Mouse (Mus musculus) right cerebral cortex, postnatal 14 days (tissue): Measurements from ENCODE around the gene Rps2.
"Not testable (repeated sequence)": the region's sequence is repeated elsewhere in the genome, so short reads cannot be mapped to it uniquely, and the experiment has no call there.

Experiments
- DNase-seq: peaks from one replicate; pipeline ENCODE4 v3.0.0; 2022

Gene Rps2

GRCm38 (mm10) chr17:24717943-24718342, at the start of gene Rps2, which contains the start of gene Rnf151:
TSS of gene Rps2 (plus strand) at chr17:24718116.
TSS of gene Rnf151 (minus strand) at chr17:24718063.
- DNase-seq: no peak

GRCm38 (mm10) chr17:24669214-24669544, 48.7 kb upstream of the Rps2 start:
- not testable (repeated sequence) for DNase-seq

- DNase-seq: peak; percentile 94
Observed at GRCm38 (mm10) chr17:24669545-24670245, 48.2 kb upstream of the Rps2 start, which contains the start of gene Zfp598. TSS of gene Zfp598 (plus strand) at chr17:24669687.

- no peak for DNase-seq
Observed at GRCm38 (mm10) chr17:24670246-24670844, 47.6 kb upstream of the Rps2 start.

- no peak for DNase-seq
Observed at GRCm38 (mm10) chr17:24671346-24671745, 46.6 kb upstream of the Rps2 start.

- DNase-seq: no peak
Observed at GRCm38 (mm10) chr17:24672141-24672540, 45.8 kb upstream of the Rps2 start.

GRCm38 (mm10) chr17:24674277-24674676, 43.6 kb upstream of the Rps2 start:
- DNase-seq: peak; percentile 41

- DNase-seq: peak; percentile 73
Observed at GRCm38 (mm10) chr17:24676187-24676586, 41.7 kb upstream of the Rps2 start.

- DNase-seq: no peak
Observed at GRCm38 (mm10) chr17:24676877-24677276, 41.0 kb upstream of the Rps2 start.

GRCm38 (mm10) chr17:24677500-24678080, 40.3 kb upstream of the Rps2 start:
- no peak for DNase-seq

GRCm38 (mm10) chr17:24686514-24686913, 31.4 kb upstream of the Rps2 start:
- no peak for DNase-seq

- DNase-seq: peak; percentile 32
Observed at GRCm38 (mm10) chr17:24687146-24687595, 30.7 kb upstream of the Rps2 start.

- DNase-seq: no peak
Observed at GRCm38 (mm10) chr17:24687599-24687998, 30.3 kb upstream of the Rps2 start.

- peak; percentile 57 for DNase-seq
Observed at GRCm38 (mm10) chr17:24689251-24690081, 28.4 kb upstream of the Rps2 start, which contains the start of gene Syngr3. TSS of gene Syngr3 (minus strand) at chr17:24689955.

- no peak for DNase-seq
Observed at GRCm38 (mm10) chr17:24692385-24692784, 25.5 kb upstream of the Rps2 start.

GRCm38 (mm10) chr17:24695326-24696010, 22.4 kb upstream of the Rps2 start:
- no peak for DNase-seq

- DNase-seq: peak; percentile 85
Observed at GRCm38 (mm10) chr17:24696011-24696697, 21.8 kb upstream of the Rps2 start, which contains the start of the genes Gfer and Noxo1. TSS of gene Gfer (minus strand) at chr17:24696156. TSS of gene Noxo1 (plus strand) at chr17:24696234.

GRCm38 (mm10) chr17:24697985-24698384, 19.9 kb upstream of the Rps2 start:
- no peak for DNase-seq

- no peak for DNase-seq
Observed at GRCm38 (mm10) chr17:24698715-24699114, 19.2 kb upstream of the Rps2 start.

- no peak for DNase-seq
Observed at GRCm38 (mm10) chr17:24699473-24699872, 18.4 kb upstream of the Rps2 start.

- DNase-seq: no peak
Observed at GRCm38 (mm10) chr17:24701251-24701650, 16.7 kb upstream of the Rps2 start.

- no peak for DNase-seq
Observed at GRCm38 (mm10) chr17:24705821-24706220, 12.1 kb upstream of the Rps2 start.
